Mouse (Mus musculus): ENCODE data around the gene Cldn10. TPM values are rescaled to one million over a fixed set of nuclear protein-coding genes. Genes with fewer than 3 reads are reported as not detected.
"Not testable (repeated sequence)": the region's sequence is repeated elsewhere in the genome, so short reads cannot be mapped to it uniquely, and the experiment has no call there.

The Cldn10 gene
- polyA plus RNA-seq, 1 experiment = not detected

- Histone ChIP-seq H3K27me3 (ENCODE audit: control insufficient read depth) (no peaks in the 10 kb centered on the region), H3K4me1 (ENCODE audit: control insufficient read depth) (peaks cover 90% of the 10 kb centered on the region), H3K9me3 (ENCODE audit: control insufficient read depth, low read length) (peaks cover 2% of the 10 kb centered on the region; the same call in 1 of the 2 replicates), H3K36me3 (ENCODE audit: control insufficient read depth) (peaks cover 14% of the 10 kb centered on the region), H3K4me3 (replicated peaks) (no peak overlapping the region)
- TF ChIP-seq GATA1 (IDR thresholded peaks at IDR 0.05; ENCODE audit: low read length) (no peak), TAL1 (IDR thresholded peaks at IDR 0.05; ENCODE audit: low read length) (no peak)
Observed at GRCm38 (mm10) chr14:118794196-118794595, 6.5 kb downstream of the Cldn10 start.

- Histone ChIP-seq H3K9me3 (ENCODE audit: control insufficient read depth, low read length) (peaks cover 2% of the 10 kb centered on the region; the same call in 1 of the 2 replicates), H3K27me3 (ENCODE audit: control insufficient read depth) (no peaks in the 10 kb centered on the region; the same call in 1 of the 2 replicates), H3K4me1 (ENCODE audit: control insufficient read depth) (peaks cover 95% of the 10 kb centered on the region), H3K36me3 (ENCODE audit: control insufficient read depth) (peaks cover 14% of the 10 kb centered on the region), H3K4me3 (replicated peaks) (peak overlapping the region; percentile 13)
- TF ChIP-seq TAL1 (IDR thresholded peaks at IDR 0.05; ENCODE audit: low read length) (no peak), GATA1 (IDR thresholded peaks at IDR 0.05; ENCODE audit: low read length) (no peak)
Observed at GRCm38 (mm10) chr14:118794893-118795292, 7.2 kb downstream of the Cldn10 start.

- TF ChIP-seq GATA1 (IDR thresholded peaks at IDR 0.05; ENCODE audit: low read length) = peak; percentile 92
- peak; percentile 93 for TF ChIP-seq TAL1 (IDR thresholded peaks at IDR 0.05; ENCODE audit: low read length)
- H3K4me1 ChIP-seq (ENCODE audit: control insufficient read depth) = peaks cover 95% of the 10 kb centered on the region
- peaks cover 2% of the 10 kb centered on the region; the same call in 1 of the 2 replicates for H3K9me3 ChIP-seq (ENCODE audit: control insufficient read depth, low read length)
- H3K4me3 ChIP-seq (replicated peaks) = peak overlapping the region; percentile 67
- peaks cover 8% of the 10 kb centered on the region for H3K27me3 ChIP-seq (ENCODE audit: control insufficient read depth)
- H3K36me3 ChIP-seq (ENCODE audit: control insufficient read depth) = peaks cover 13% of the 10 kb centered on the region
Observed at GRCm38 (mm10) chr14:118795915-118796693, 8.4 kb downstream of the Cldn10 start.

DNA sequence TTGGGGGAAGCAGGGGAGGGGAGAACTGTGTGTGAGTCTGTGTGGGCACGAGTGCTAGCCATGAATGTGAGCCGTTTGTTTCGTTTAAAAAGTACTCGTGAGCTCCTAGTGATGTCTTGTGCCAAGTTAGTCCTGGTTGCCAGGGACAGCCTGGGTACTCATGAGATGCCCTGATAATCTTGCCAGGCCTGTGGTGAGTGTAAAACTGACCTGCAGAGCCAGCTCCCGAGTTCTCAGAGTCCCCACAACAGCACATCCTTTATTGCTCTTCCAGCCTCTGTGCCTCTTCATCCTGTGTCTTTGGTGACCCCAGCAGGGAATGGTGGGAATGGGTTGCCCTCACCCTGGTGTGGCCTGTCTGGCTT lies 9.0 kb downstream of the Cldn10 start:
- Histone ChIP-seq H3K27me3 (ENCODE audit: control insufficient read depth) (peaks cover 8% of the 10 kb centered on the region), H3K36me3 (ENCODE audit: control insufficient read depth) (peaks cover 11% of the 10 kb centered on the region), H3K4me3 (replicated peaks) (peak overlapping the region; percentile 67), H3K9me3 (ENCODE audit: control insufficient read depth, low read length) (peaks cover 2% of the 10 kb centered on the region; the same call in 1 of the 2 replicates), H3K4me1 (ENCODE audit: control insufficient read depth) (peaks cover 90% of the 10 kb centered on the region)
- TF ChIP-seq GATA1 (IDR thresholded peaks at IDR 0.05; ENCODE audit: low read length) (peak; percentile 39; the same call in 1 of the 2 replicates), TAL1 (IDR thresholded peaks at IDR 0.05; ENCODE audit: low read length) (no peak)

GRCm38 (mm10) chr14:118797270-118797669 lies 9.6 kb downstream of the Cldn10 start:
- peak overlapping the region; percentile 67 for H3K4me3 ChIP-seq (replicated peaks)
- peaks cover 84% of the 10 kb centered on the region for H3K4me1 ChIP-seq (ENCODE audit: control insufficient read depth)
- peaks cover 11% of the 10 kb centered on the region for H3K36me3 ChIP-seq (ENCODE audit: control insufficient read depth)

GRCm38 (mm10) chr14:118799918-118800317 lies 12.2 kb downstream of the Cldn10 start:
- H3K27me3 ChIP-seq (ENCODE audit: control insufficient read depth) = peaks cover 8% of the 10 kb centered on the region
- TF ChIP-seq GATA1 (IDR thresholded peaks at IDR 0.05; ENCODE audit: low read length) (no peak), TAL1 (IDR thresholded peaks at IDR 0.05; ENCODE audit: low read length) (0 out of 3 replicates have a peak, but pooled peaks have one; percentile 13)
- H3K4me1 ChIP-seq (ENCODE audit: control insufficient read depth) = peaks cover 77% of the 10 kb centered on the region
- H3K9me3 ChIP-seq (ENCODE audit: control insufficient read depth, low read length) = no peaks in the 10 kb centered on the region; the same call in 1 of the 2 replicates
- no peak overlapping the region for H3K4me3 ChIP-seq (replicated peaks)
- no peaks in the 10 kb centered on the region for H3K36me3 ChIP-seq (ENCODE audit: control insufficient read depth)

More at GRCm38 (mm10) chr14:118797270-118797669, 9.6 kb downstream of the Cldn10 start:
- TF ChIP-seq TAL1 (IDR thresholded peaks at IDR 0.05; ENCODE audit: low read length) = no peak
- TF ChIP-seq GATA1 (IDR thresholded peaks at IDR 0.05; ENCODE audit: low read length) = no peak
- H3K9me3 ChIP-seq (ENCODE audit: control insufficient read depth, low read length) = peaks cover 2% of the 10 kb centered on the region; the same call in 1 of the 2 replicates
- H3K27me3 ChIP-seq (ENCODE audit: control insufficient read depth) = peaks cover 8% of the 10 kb centered on the region

GRCm38 (mm10) chr14:118803936-118804335 lies 16.2 kb downstream of the Cldn10 start:
- TF ChIP-seq GATA1 (IDR thresholded peaks at IDR 0.05; ENCODE audit: low read length) (no peak), TAL1 (IDR thresholded peaks at IDR 0.05; ENCODE audit: low read length) (no peak)
- no peaks in the 10 kb centered on the region for H3K36me3 ChIP-seq (ENCODE audit: control insufficient read depth)
- peaks cover 71% of the 10 kb centered on the region for H3K4me1 ChIP-seq (ENCODE audit: control insufficient read depth)
- H3K4me3 ChIP-seq (replicated peaks) = no peak overlapping the region
- peaks cover 11% of the 10 kb centered on the region for H3K27me3 ChIP-seq (ENCODE audit: control insufficient read depth)
- H3K9me3 ChIP-seq (ENCODE audit: control insufficient read depth, low read length) = no peaks in the 10 kb centered on the region; the same call in 1 of the 2 replicates

GRCm38 (mm10) chr14:118804351-118804750 lies 16.6 kb downstream of the Cldn10 start:
- Histone ChIP-seq H3K4me3 (replicated peaks) (no peak overlapping the region), H3K27me3 (ENCODE audit: control insufficient read depth) (peaks cover 12% of the 10 kb centered on the region), H3K36me3 (ENCODE audit: control insufficient read depth) (no peaks in the 10 kb centered on the region), H3K4me1 (ENCODE audit: control insufficient read depth) (peaks cover 71% of the 10 kb centered on the region), H3K9me3 (ENCODE audit: control insufficient read depth, low read length) (no peaks in the 10 kb centered on the region; the same call in 1 of the 2 replicates)
- TF ChIP-seq TAL1 (IDR thresholded peaks at IDR 0.05; ENCODE audit: low read length) (no peak), GATA1 (IDR thresholded peaks at IDR 0.05; ENCODE audit: low read length) (no peak)

- Histone ChIP-seq H3K36me3 (ENCODE audit: control insufficient read depth) (no peaks in the 10 kb centered on the region), H3K4me1 (ENCODE audit: control insufficient read depth) (peaks cover 85% of the 10 kb centered on the region), H3K27me3 (ENCODE audit: control insufficient read depth) (peaks cover 10% of the 10 kb centered on the region), H3K9me3 (ENCODE audit: control insufficient read depth, low read length) (no peaks in the 10 kb centered on the region), H3K4me3 (replicated peaks) (peak overlapping the region; percentile 44)
- TF ChIP-seq GATA1 (IDR thresholded peaks at IDR 0.05; ENCODE audit: low read length) (no peak), TAL1 (IDR thresholded peaks at IDR 0.05; ENCODE audit: low read length) (no peak)
Observed at GRCm38 (mm10) chr14:118807653-118808052, 19.9 kb downstream of the Cldn10 start.

DNA sequence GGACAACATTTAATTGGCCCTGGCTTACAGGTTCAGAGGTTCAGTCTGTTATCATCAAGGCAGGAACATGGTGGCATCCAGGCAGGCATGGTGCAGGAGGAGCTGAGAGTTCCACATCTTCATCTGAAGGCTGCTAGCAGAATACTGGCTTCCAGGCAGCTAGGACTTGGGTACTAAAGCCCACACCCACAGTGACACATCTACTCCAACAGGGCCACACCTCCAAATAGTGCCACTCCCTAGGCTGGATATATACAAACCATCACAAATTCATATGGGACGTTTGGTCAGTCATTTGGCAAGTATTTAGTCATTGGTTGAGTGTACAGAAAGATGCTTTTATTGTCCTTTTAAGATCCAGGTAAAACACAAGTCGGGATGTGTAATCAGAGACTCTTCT lies 20.5 kb downstream of the Cldn10 start:
- H3K4me3 ChIP-seq (replicated peaks) = peak overlapping the region; percentile 44
- H3K27me3 ChIP-seq (ENCODE audit: control insufficient read depth) = peaks cover 11% of the 10 kb centered on the region
- not testable (repeated sequence) for H3K9me3 ChIP-seq (ENCODE audit: control insufficient read depth, low read length); H3K36me3 ChIP-seq (ENCODE audit: control insufficient read depth)
- H3K4me1 ChIP-seq (ENCODE audit: control insufficient read depth) = peaks cover 86% of the 10 kb centered on the region

All from erythroblast, embryonic 14.5 days (primary cell).